Mouse (Mus musculus) hematopoietic stem cell, adult 5-6 weeks (primary cell): ENCODE results near the gene Sh3tc1. TPM values are rescaled to one million over a fixed set of nuclear protein-coding genes. Genes with fewer than 3 reads are reported as not detected.

Experiments
- ATAC-seq, 2 experiments: fragments of 125-278 bp in 1 of 2; replicated peaks in 1 of 2; 2 replicates each; pipeline ENCODE4 v1.8.0; 2016 to 2017; ENCODE audit warnings: inconsistent platforms in 2 of 2, mild to moderate bottlenecking in 2 of 2, moderate number of reproducible peaks in 2 of 2, low read depth in 1 of 2, moderate TSS enrichment in 1 of 2; ENCODE audit not compliant: low FRiP score in 2 of 2, poor library complexity in 2 of 2, severe bottlenecking in 2 of 2, insufficient read depth in 1 of 2, low TSS enrichment in 1 of 2
- total RNA-seq: library from RNA; stranded (forward); fragments of 172-1452, 232-1000 nt; gene quantifications from 2 replicates; pipeline ENCODE4 v1.2.3, GENCODE M21; 2017

The Sh3tc1 gene
- total RNA-seq, 1 experiment from 2014 or later, result 1.9 TPM

- no peak for ATAC-seq
Observed at GRCm38 (mm10) chr5:35733523-35733922, 6.3 kb downstream of the Sh3tc1 start.

- ATAC-seq, result no peak
Observed at GRCm38 (mm10) chr5:35731006-35731405, 8.8 kb downstream of the Sh3tc1 start.

- ATAC-seq, result no peak
Observed at GRCm38 (mm10) chr5:35730552-35730951, 9.2 kb downstream of the Sh3tc1 start.

- no peak for ATAC-seq
Observed at GRCm38 (mm10) chr5:35729844-35730243, 9.9 kb downstream of the Sh3tc1 start.

GRCm38 (mm10) chr5:35728957-35729460 lies 10.8 kb downstream of the Sh3tc1 start:
- ATAC-seq, result peak; percentile 79 to 87

- ATAC-seq, result peak; percentile 34 to 56
Observed at GRCm38 (mm10) chr5:35728344-35728956, 11.3 kb downstream of the Sh3tc1 start.

- no peak for ATAC-seq
Observed at GRCm38 (mm10) chr5:35727447-35727846, 12.3 kb downstream of the Sh3tc1 start.

GRCm38 (mm10) chr5:35725840-35726239 lies 13.9 kb downstream of the Sh3tc1 start:
- no peak for ATAC-seq

GRCm38 (mm10) chr5:35723900-35724299 lies 15.9 kb downstream of the Sh3tc1 start:
- no peak for ATAC-seq

GRCm38 (mm10) chr5:35722654-35723053 lies 17.1 kb downstream of the Sh3tc1 start:
- no peak for ATAC-seq

GRCm38 (mm10) chr5:35721933-35722332 lies 17.9 kb downstream of the Sh3tc1 start:
- no peak for ATAC-seq

GRCm38 (mm10) chr5:35719880-35720279 lies 19.9 kb downstream of the Sh3tc1 start:
- no peak for ATAC-seq

GRCm38 (mm10) chr5:35719343-35719742 lies 20.4 kb downstream of the Sh3tc1 start:
- ATAC-seq, result no peak

- no peak for ATAC-seq
Observed at GRCm38 (mm10) chr5:35718817-35719216, 21.0 kb downstream of the Sh3tc1 start.

- no peak for ATAC-seq
Observed at GRCm38 (mm10) chr5:35717946-35718345, 21.8 kb downstream of the Sh3tc1 start.

GRCm38 (mm10) chr5:35717455-35717854 lies 22.3 kb downstream of the Sh3tc1 start:
- ATAC-seq, result no peak

GRCm38 (mm10) chr5:35713649-35714354 lies 26.0 kb downstream of the Sh3tc1 start:
- ATAC-seq, result peak; percentile 91 to 94

- ATAC-seq, result no peak
Observed at GRCm38 (mm10) chr5:35712517-35712916, 27.3 kb downstream of the Sh3tc1 start.

GRCm38 (mm10) chr5:35710931-35711330 lies 28.9 kb downstream of the Sh3tc1 start:
- no peak for ATAC-seq
